Mouse (Mus musculus) embryonic facial prominence, embryonic 12.5 days (tissue): ENCODE measurements at regions not wholly inside any gene's neighbourhood (a gene's known extent, or its start where the extent isn't known, plus 50 kb on each side); places are given as distances from the start of the nearest gene placed in this dataset.

Source experiments
- ATAC-seq: fragments of 200-750 bp; cut with Nextera tagmentation; 2 replicates; pipeline ENCODE4 v1.8.0; 2017; ENCODE audit not compliant: insufficient number of reproducible peaks, insufficient read depth, low FRiP score, low TSS enrichment
- H3K27ac ChIP-seq: fragments of 300-500 bp; sonication (generic); 2 replicates; pipeline ENCODE4 v1.5.1; 2016; ENCODE audit warnings: mild to moderate bottlenecking
- H3K27me3 ChIP-seq: fragments of 300-500 bp; sonication (generic); 2 replicates; pipeline ENCODE4 v1.6.1; 2016; ENCODE audit warnings: mild to moderate bottlenecking, moderate library complexity
- H3K36me3 ChIP-seq: fragments of 300-500 bp; sonication (generic); 2 replicates; pipeline ENCODE4 v1.6.1; 2016; ENCODE audit warnings: mild to moderate bottlenecking
- H3K4me1 ChIP-seq: fragments of 300-500 bp; sonication (generic); 2 replicates; pipeline ENCODE4 v1.6.1; 2016
- H3K4me2 ChIP-seq: fragments of 300-500 bp; sonication (generic); replicated peaks from 2 replicates; pipeline ENCODE4 v1.6.1; 2016; ENCODE audit warnings: mild to moderate bottlenecking, moderate library complexity
- H3K4me3 ChIP-seq: fragments of 300-500 bp; sonication (generic); 2 replicates; pipeline ENCODE4 v1.5.1; 2016; ENCODE audit warnings: mild to moderate bottlenecking
- H3K9ac ChIP-seq: fragments of 300-500 bp; sonication (generic); 2 replicates; pipeline ENCODE4 v1.6.1; 2016; ENCODE audit warnings: mild to moderate bottlenecking, moderate library complexity
- H3K9me3 ChIP-seq: fragments of 300-500 bp; sonication (generic); 2 replicates; pipeline ENCODE4 v1.6.1; 2016; ENCODE audit warnings: mild to moderate bottlenecking, moderate library complexity
- WGBS: fragments of 180-500 bp; shearing (Covaris S2); methylation state at CpG from one replicate; pipeline ENCODE4 v1.1.7; 2016; 5-methylcytosine and 5-hydroxymethylcytosine counted together

GRCm38 (mm10) chr17:80801991-80802390 lies 73.7 kb upstream of the Map4k3 start:
- H3K4me1 ChIP-seq, result peaks cover 19% of the 10 kb centered on the region
- no peaks in the 10 kb centered on the region for H3K9me3 ChIP-seq
- no peak overlapping the region for H3K4me3 ChIP-seq
- ATAC-seq, result no peak
- H3K27ac ChIP-seq, result peak overlapping the region; percentile 60; the same call in 1 of the 2 replicates
- no peaks in the 10 kb centered on the region for H3K27me3 ChIP-seq
- no peak overlapping the region for H3K4me2 ChIP-seq
- H3K36me3 ChIP-seq, result no peaks in the 10 kb centered on the region
- WGBS, result 55% methylated on average over 8 of the region's 8 CpGs
- H3K9ac ChIP-seq, result no peak overlapping the region

- H3K4me3 ChIP-seq, result no peak overlapping the region
- H3K9me3 ChIP-seq, result no peaks in the 10 kb centered on the region
- no peaks in the 10 kb centered on the region for H3K36me3 ChIP-seq
- H3K27ac ChIP-seq, result peak overlapping the region; percentile 60
- WGBS, result 36% methylated on average over 16 of the region's 16 CpGs
- no peak for ATAC-seq
- peaks cover 19% of the 10 kb centered on the region for H3K4me1 ChIP-seq
- 0 out of 2 replicates have a peak overlapping the region, but pooled peaks have one; percentile 11 for H3K4me2 ChIP-seq
- H3K9ac ChIP-seq, result no peak overlapping the region
- no peaks in the 10 kb centered on the region for H3K27me3 ChIP-seq
Observed at GRCm38 (mm10) chr17:80801451-80801983, 73.2 kb upstream of the Map4k3 start.

GRCm38 (mm10) chr17:80800877-80801276 lies 72.6 kb upstream of the Map4k3 start:
- Histone ChIP-seq H3K4me1 (peaks cover 19% of the 10 kb centered on the region), H3K4me2 (0 out of 2 replicates have a peak overlapping the region, but pooled peaks have one; percentile 11), H3K9ac (no peak overlapping the region), H3K36me3 (no peaks in the 10 kb centered on the region), H3K27me3 (no peaks in the 10 kb centered on the region), H3K4me3 (no peak overlapping the region), H3K27ac (peak overlapping the region; percentile 60; the same call in 1 of the 2 replicates), H3K9me3 (no peaks in the 10 kb centered on the region)
- WGBS, result 74% methylated on average over 13 of the region's 13 CpGs
- no peak for ATAC-seq

- H3K27me3 ChIP-seq, result no peaks in the 10 kb centered on the region
- H3K9ac ChIP-seq, result no peak overlapping the region
- H3K9me3 ChIP-seq, result no peaks in the 10 kb centered on the region
- no peaks in the 10 kb centered on the region for H3K36me3 ChIP-seq
- H3K4me1 ChIP-seq, result peaks cover 19% of the 10 kb centered on the region
- no peak for ATAC-seq
- no peak overlapping the region for H3K4me2 ChIP-seq
- 0 out of 2 replicates have a peak overlapping the region, but pooled peaks have one; percentile 60 for H3K27ac ChIP-seq
- 75% methylated on average over 5 of the region's 5 CpGs for WGBS
- no peak overlapping the region for H3K4me3 ChIP-seq
Observed at GRCm38 (mm10) chr17:80800454-80800853, 72.2 kb upstream of the Map4k3 start.

GRCm38 (mm10) chr17:80799061-80799460 lies 70.8 kb upstream of the Map4k3 start:
- H3K27me3 ChIP-seq, result no peaks in the 10 kb centered on the region
- WGBS, result 91% methylated on average over 6 of the region's 6 CpGs
- no peak overlapping the region for H3K27ac ChIP-seq
- no peak for ATAC-seq
- H3K4me1 ChIP-seq, result peaks cover 19% of the 10 kb centered on the region
- H3K9ac ChIP-seq, result no peak overlapping the region
- no peaks in the 10 kb centered on the region for H3K36me3 ChIP-seq
- H3K4me2 ChIP-seq, result no peak overlapping the region
- no peak overlapping the region for H3K4me3 ChIP-seq
- no peaks in the 10 kb centered on the region for H3K9me3 ChIP-seq

- Histone ChIP-seq H3K36me3 (no peaks in the 10 kb centered on the region), H3K4me3 (no peak overlapping the region), H3K27ac (no peak overlapping the region), H3K4me1 (peaks cover 19% of the 10 kb centered on the region), H3K27me3 (no peaks in the 10 kb centered on the region), H3K4me2 (no peak overlapping the region), H3K9me3 (no peaks in the 10 kb centered on the region), H3K9ac (no peak overlapping the region)
- no peak for ATAC-seq
- WGBS, result 58% methylated on average over 6 of the region's 6 CpGs
Observed at GRCm38 (mm10) chr17:80798281-80798980, 70.1 kb upstream of the Map4k3 start.

GRCm38 (mm10) chr17:80796790-80797189 lies 68.5 kb upstream of the Map4k3 start:
- no peaks in the 10 kb centered on the region for H3K9me3 ChIP-seq
- H3K4me1 ChIP-seq, result peaks cover 11% of the 10 kb centered on the region
- no peaks in the 10 kb centered on the region for H3K27me3 ChIP-seq
- H3K4me2 ChIP-seq, result no peak overlapping the region
- 72% methylated on average over 5 of the region's 5 CpGs for WGBS
- no peak overlapping the region for H3K27ac ChIP-seq
- no peaks in the 10 kb centered on the region for H3K36me3 ChIP-seq
- ATAC-seq, result no peak
- no peak overlapping the region for H3K4me3 ChIP-seq
- no peak overlapping the region for H3K9ac ChIP-seq

GRCm38 (mm10) chr17:80796386-80796785 lies 68.1 kb upstream of the Map4k3 start:
- no peak overlapping the region for H3K27ac ChIP-seq
- no peaks in the 10 kb centered on the region for H3K36me3 ChIP-seq
- peaks cover 7% of the 10 kb centered on the region for H3K4me1 ChIP-seq
- H3K9ac ChIP-seq, result no peak overlapping the region
- ATAC-seq, result no peak
- H3K9me3 ChIP-seq, result no peaks in the 10 kb centered on the region
- WGBS, result 62% methylated on average over 8 of the region's 8 CpGs
- no peaks in the 10 kb centered on the region for H3K27me3 ChIP-seq
- H3K4me2 ChIP-seq, result no peak overlapping the region
- no peak overlapping the region for H3K4me3 ChIP-seq

GRCm38 (mm10) chr17:80795453-80796105 lies 67.3 kb upstream of the Map4k3 start:
- Histone ChIP-seq H3K9me3 (no peaks in the 10 kb centered on the region), H3K4me3 (no peak overlapping the region), H3K4me2 (no peak overlapping the region), H3K27ac (no peak overlapping the region), H3K4me1 (no peaks in the 10 kb centered on the region; the same call in 1 of the 2 replicates), H3K9ac (no peak overlapping the region), H3K36me3 (no peaks in the 10 kb centered on the region), H3K27me3 (no peaks in the 10 kb centered on the region)
- no peak for ATAC-seq
- whole genome bisulfite sequencing, result 82% methylated on average over 8 of the region's 8 CpGs

- 84% methylated on average over 4 of the region's 4 CpGs for WGBS
- H3K27me3 ChIP-seq, result no peaks in the 10 kb centered on the region
- H3K27ac ChIP-seq, result no peak overlapping the region
- no peaks in the 10 kb centered on the region for H3K36me3 ChIP-seq
- H3K9me3 ChIP-seq, result no peaks in the 10 kb centered on the region
- no peak overlapping the region for H3K4me2 ChIP-seq
- no peaks in the 10 kb centered on the region for H3K4me1 ChIP-seq
- ATAC-seq, result no peak
- no peak overlapping the region for H3K4me3 ChIP-seq
- no peak overlapping the region for H3K9ac ChIP-seq
Observed at GRCm38 (mm10) chr17:80792605-80793004, 64.3 kb upstream of the Map4k3 start.

GRCm38 (mm10) chr17:80789706-80790105 lies 61.4 kb upstream of the Map4k3 start:
- H3K4me1 ChIP-seq, result 0 out of 2 replicates have a peak, but pooled peaks cover 4% of the 10 kb centered on the region
- no peak for ATAC-seq
- H3K27me3 ChIP-seq, result no peaks in the 10 kb centered on the region
- no peak overlapping the region for H3K4me3 ChIP-seq
- no peaks in the 10 kb centered on the region for H3K9me3 ChIP-seq
- H3K9ac ChIP-seq, result no peak overlapping the region
- H3K4me2 ChIP-seq, result no peak overlapping the region
- H3K36me3 ChIP-seq, result no peaks in the 10 kb centered on the region
- H3K27ac ChIP-seq, result no peak overlapping the region
- WGBS, result 81% methylated on average over 12 of the region's 12 CpGs

GRCm38 (mm10) chr17:80789000-80789399 lies 60.7 kb upstream of the Map4k3 start:
- Histone ChIP-seq H3K9me3 (no peaks in the 10 kb centered on the region), H3K27ac (no peak overlapping the region), H3K4me3 (no peak overlapping the region), H3K4me1 (0 out of 2 replicates have a peak, but pooled peaks cover 4% of the 10 kb centered on the region), H3K27me3 (no peaks in the 10 kb centered on the region), H3K4me2 (no peak overlapping the region), H3K36me3 (no peaks in the 10 kb centered on the region), H3K9ac (no peak overlapping the region)
- ATAC-seq, result no peak
- WGBS, result 92% methylated on average over 3 of the region's 3 CpGs
